Mouse (Mus musculus) heart, embryonic 13.5 days (tissue): ENCODE results near the gene Tnfrsf13b. TPM values are rescaled to one million over a fixed set of nuclear protein-coding genes. Genes with fewer than 3 reads are reported as not detected.

Experiments
- ATAC-seq: fragments of 200-750 bp; cut with Nextera tagmentation; 2 replicates; pipeline ENCODE4 v1.8.0; 2017; ENCODE audit warnings: moderate TSS enrichment; ENCODE audit not compliant: insufficient number of reproducible peaks, low FRiP score, low TSS enrichment; ENCODE audit errors: extremely low read depth
- H3K27ac ChIP-seq: fragments of 300-500 bp; sonication (generic); replicated peaks from 2 replicates; pipeline ENCODE4 v1.5.1; 2015; ENCODE audit warnings: moderate library complexity, mild to moderate bottlenecking, inconsistent platforms
- H3K27me3 ChIP-seq: fragments of 300-500 bp; sonication (generic); replicated peaks from 2 replicates; pipeline ENCODE4 v1.6.1; 2015; ENCODE audit warnings: mild to moderate bottlenecking, inconsistent platforms
- H3K36me3 ChIP-seq: fragments of 300-500 bp; sonication (generic); 2 replicates; pipeline ENCODE4 v1.6.1; 2015; ENCODE audit warnings: mild to moderate bottlenecking, inconsistent platforms
- H3K4me1 ChIP-seq: fragments of 300-500 bp; sonication (generic); 2 replicates; pipeline ENCODE4 v1.6.1; 2015; ENCODE audit warnings: inconsistent platforms
- H3K4me2 ChIP-seq: fragments of 300-500 bp; sonication (generic); 2 replicates; pipeline ENCODE4 v1.6.1; 2015; ENCODE audit warnings: inconsistent platforms, mild to moderate bottlenecking, moderate library complexity
- H3K4me3 ChIP-seq: fragments of 300-500 bp; sonication (generic); 2 replicates; pipeline ENCODE4 v1.5.1; 2015; ENCODE audit warnings: moderate library complexity, mild to moderate bottlenecking, inconsistent platforms
- H3K9ac ChIP-seq: fragments of 300-500 bp; sonication (generic); 2 replicates; pipeline ENCODE4 v1.6.1; 2015; ENCODE audit warnings: inconsistent platforms, mild to moderate bottlenecking, moderate library complexity
- H3K9me3 ChIP-seq: fragments of 300-500 bp; sonication (generic); 2 replicates; pipeline ENCODE4 v1.6.1; 2016; ENCODE audit warnings: inconsistent platforms
- WGBS: fragments of 180-500 bp; shearing (Covaris S2); methylation state at CpG from one replicate; pipeline ENCODE4 v1.1.7; 2015; ENCODE audit warnings: mixed read lengths; 5-methylcytosine and 5-hydroxymethylcytosine counted together
- polyA plus RNA-seq: library from polyadenylated mRNA; unstranded; fragments of >200 nt; fragmentation: Nextera tagmentation; extraction: Ambion mirVana; gene quantifications from 2 replicates; pipeline ENCODE4 v1.2.1, GENCODE M21; 2015

Gene Tnfrsf13b
- polyA plus RNA-seq, 1 experiment from 2014 or later = 2.4 TPM

DNA sequence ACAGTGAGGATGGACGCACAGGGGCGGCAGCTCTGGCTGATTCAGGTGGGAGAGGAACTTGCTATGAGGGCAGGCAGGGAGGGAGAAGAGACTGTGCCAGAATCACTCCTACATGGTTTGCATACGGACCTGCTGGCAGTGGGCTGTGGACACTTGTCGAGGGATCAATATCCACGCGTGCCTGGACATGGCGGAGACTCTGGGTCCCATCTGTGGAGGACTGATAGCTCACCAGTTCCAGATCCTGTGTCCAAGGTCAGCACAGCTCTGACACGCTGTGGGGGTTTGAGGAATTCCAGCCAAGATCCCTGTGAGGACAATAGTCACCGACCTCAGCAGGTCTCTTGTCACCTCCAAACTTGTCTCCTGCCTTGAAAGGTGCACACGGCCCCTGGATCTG lies 16.4 kb upstream of the Tnfrsf13b start:
- no peaks in the 10 kb centered on the region for H3K9me3 ChIP-seq
- H3K4me3 ChIP-seq = no peak overlapping the region
- no peak overlapping the region for H3K4me2 ChIP-seq
- H3K27me3 ChIP-seq = peaks cover 6% of the 10 kb centered on the region; the same call in 1 of the 2 replicates
- no peak overlapping the region for H3K27ac ChIP-seq
- H3K36me3 ChIP-seq = no peaks in the 10 kb centered on the region
- no peak for ATAC-seq
- WGBS = 59% methylated on average over 10 of the region's 10 CpGs
- H3K9ac ChIP-seq = no peak overlapping the region
- peaks cover 18% of the 10 kb centered on the region for H3K4me1 ChIP-seq

DNA sequence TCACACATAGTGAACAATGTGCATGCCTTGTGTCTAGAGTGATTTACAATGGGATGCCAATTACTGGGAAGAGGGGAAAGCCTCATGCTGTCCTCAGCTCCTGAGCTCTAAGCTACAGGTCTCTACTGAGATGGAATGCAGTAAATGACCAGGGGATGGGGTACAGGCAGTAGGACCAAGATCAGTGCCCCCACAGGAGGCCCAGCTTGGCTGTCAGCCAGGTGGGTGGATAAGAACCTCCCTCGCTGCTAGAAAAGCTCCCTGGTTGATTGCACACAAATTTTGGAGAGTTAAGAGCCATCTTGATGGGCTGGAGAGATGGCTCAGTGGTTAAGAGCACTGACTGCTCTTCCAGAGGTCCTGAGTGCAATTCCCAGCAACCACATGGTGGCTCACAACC lies 15.6 kb upstream of the Tnfrsf13b start:
- 0 out of 2 replicates have a peak, but pooled peaks cover 3% of the 10 kb centered on the region for H3K27me3 ChIP-seq
- no peaks in the 10 kb centered on the region for H3K36me3 ChIP-seq
- H3K9me3 ChIP-seq = no peaks in the 10 kb centered on the region
- ATAC-seq = no peak
- H3K27ac ChIP-seq = no peak overlapping the region
- peaks cover 18% of the 10 kb centered on the region for H3K4me1 ChIP-seq
- no peak overlapping the region for H3K4me3 ChIP-seq
- H3K9ac ChIP-seq = no peak overlapping the region
- H3K4me2 ChIP-seq = no peak overlapping the region
- WGBS = 20% methylated on average over 1 of the region's 1 CpGs

DNA sequence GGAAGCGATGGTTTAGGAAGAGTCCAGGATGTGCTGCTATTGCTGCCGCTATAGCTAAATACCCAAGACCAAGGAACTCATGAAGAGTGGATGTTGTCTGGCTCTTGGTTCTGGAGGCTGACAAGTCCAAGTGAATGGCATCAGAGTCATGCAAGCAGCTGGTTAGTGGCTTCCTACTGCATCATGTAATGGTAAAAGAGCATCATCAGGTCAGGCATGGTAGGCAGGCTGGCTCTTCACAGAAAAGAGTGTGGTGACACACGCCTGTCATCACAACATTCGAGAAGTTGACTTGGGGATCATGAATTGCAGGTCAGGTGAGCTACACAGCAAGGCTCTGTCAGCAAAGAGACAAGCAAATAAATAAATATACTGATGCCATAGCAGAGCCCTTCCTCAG lies 15.1 kb upstream of the Tnfrsf13b start:
- Histone ChIP-seq H3K4me2 (no peak overlapping the region), H3K27me3 (no peaks in the 10 kb centered on the region), H3K9me3 (no peaks in the 10 kb centered on the region), H3K4me3 (no peak overlapping the region), H3K9ac (no peak overlapping the region), H3K4me1 (peaks cover 18% of the 10 kb centered on the region), H3K27ac (no peak overlapping the region), H3K36me3 (no peaks in the 10 kb centered on the region)
- WGBS = 78% methylated on average over 4 of the region's 4 CpGs
- no peak for ATAC-seq

DNA sequence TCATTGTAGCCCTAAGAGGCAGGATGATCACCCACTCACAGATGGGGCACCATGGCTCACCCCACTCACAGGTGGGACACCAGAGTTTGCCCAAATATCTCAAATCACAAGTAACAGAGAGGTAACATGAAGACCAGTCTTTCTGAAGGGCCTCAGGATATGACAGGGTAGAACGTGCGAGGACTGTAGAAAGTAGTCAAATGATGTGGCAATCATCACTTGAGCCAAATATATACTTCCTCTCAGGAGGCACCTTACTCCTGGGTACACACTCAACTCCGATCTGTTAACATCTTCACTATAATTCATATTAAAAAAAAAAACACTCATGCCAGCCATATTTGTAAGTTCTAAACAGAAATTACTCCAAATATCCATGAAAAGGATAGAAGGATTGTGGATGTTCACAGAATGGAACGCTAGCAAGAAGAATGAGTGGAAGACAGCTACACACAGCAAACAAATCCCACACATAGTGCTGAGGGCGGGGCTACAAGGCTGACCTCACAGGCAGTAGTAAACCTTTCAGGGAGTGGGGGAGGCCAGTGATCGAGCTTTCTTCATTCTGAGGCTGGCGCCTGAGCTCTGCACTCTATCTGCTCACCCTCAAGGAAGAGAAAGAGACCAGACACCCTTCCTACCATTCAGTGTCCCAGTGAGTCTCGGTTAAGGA lies 14.1 kb upstream of the Tnfrsf13b start:
- H3K9ac ChIP-seq = no peak overlapping the region
- H3K9me3 ChIP-seq = no peaks in the 10 kb centered on the region
- ATAC-seq = no peak
- no peak overlapping the region for H3K4me3 ChIP-seq
- H3K27ac ChIP-seq = no peak overlapping the region
- WGBS = 67% methylated on average over 8 of the region's 8 CpGs
- no peak overlapping the region for H3K4me2 ChIP-seq
- H3K36me3 ChIP-seq = no peaks in the 10 kb centered on the region
- no peaks in the 10 kb centered on the region for H3K27me3 ChIP-seq
- peaks cover 18% of the 10 kb centered on the region for H3K4me1 ChIP-seq

DNA sequence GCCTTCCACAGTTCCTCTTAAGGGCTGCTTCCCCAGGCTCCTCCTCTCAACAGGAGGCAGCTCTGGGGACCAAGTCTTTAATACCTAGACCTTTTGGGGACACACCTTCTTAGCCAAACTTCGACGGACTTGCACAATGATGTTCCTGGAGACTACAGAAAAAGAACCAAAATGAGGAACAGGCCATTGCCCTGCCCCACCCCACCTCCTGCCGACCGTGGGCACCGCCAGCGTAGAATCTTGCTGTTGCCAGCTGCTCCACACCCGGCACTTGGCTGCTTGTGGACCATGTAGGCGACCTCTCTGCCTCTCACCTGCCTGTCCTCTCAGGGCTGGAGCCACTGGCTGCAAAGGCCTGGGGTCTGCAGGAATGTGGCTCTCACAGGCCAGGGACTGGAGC lies 10.3 kb upstream of the Tnfrsf13b start:
- WGBS = 52% methylated on average over 8 of the region's 8 CpGs

DNA sequence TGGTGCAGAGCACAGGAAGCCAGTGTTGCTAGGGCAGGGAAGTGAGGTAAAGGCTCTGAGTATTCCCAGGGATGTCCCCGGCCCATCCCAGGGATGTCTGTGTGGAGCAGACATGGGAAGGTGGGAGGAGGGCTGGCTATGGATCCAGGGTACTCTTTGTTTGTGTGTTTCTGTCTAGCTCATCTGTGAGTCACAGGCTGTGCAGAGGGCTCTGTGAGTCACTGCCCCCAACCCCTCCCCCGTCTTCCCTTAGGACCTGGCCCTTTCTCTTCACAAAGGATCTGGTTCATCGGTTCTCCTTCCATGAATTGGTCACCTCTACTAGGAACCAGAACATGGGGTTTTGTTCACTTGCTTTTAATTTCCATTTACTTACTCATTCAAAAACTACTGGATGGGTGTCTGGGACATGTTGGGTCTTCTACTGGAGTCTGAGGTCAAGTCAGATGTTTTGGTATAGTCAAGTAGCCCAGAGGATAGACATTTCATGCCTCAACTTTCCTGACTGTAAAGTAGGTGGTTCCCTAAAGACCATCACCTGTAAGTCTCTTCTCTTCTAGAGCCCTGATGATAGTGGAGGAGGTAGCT lies 6.5 kb upstream of the Tnfrsf13b start:
- H3K27me3 ChIP-seq = no peaks in the 10 kb centered on the region
- no peak for ATAC-seq
- no peak overlapping the region for H3K9ac ChIP-seq
- H3K9me3 ChIP-seq = no peaks in the 10 kb centered on the region
- no peak overlapping the region for H3K27ac ChIP-seq
- WGBS = 68% methylated on average over 3 of the region's 3 CpGs
- no peaks in the 10 kb centered on the region for H3K36me3 ChIP-seq
- no peak overlapping the region for H3K4me2 ChIP-seq
- H3K4me3 ChIP-seq = no peak overlapping the region
- H3K4me1 ChIP-seq = no peaks in the 10 kb centered on the region

More for the DNA sequence above, 10.3 kb upstream of the Tnfrsf13b start:
- Histone ChIP-seq H3K4me1 (no peaks in the 10 kb centered on the region), H3K4me2 (no peak overlapping the region), H3K27me3 (no peaks in the 10 kb centered on the region), H3K36me3 (no peaks in the 10 kb centered on the region), H3K9me3 (no peaks in the 10 kb centered on the region), H3K27ac (no peak overlapping the region), H3K4me3 (no peak overlapping the region), H3K9ac (no peak overlapping the region)
- no peak for ATAC-seq

DNA sequence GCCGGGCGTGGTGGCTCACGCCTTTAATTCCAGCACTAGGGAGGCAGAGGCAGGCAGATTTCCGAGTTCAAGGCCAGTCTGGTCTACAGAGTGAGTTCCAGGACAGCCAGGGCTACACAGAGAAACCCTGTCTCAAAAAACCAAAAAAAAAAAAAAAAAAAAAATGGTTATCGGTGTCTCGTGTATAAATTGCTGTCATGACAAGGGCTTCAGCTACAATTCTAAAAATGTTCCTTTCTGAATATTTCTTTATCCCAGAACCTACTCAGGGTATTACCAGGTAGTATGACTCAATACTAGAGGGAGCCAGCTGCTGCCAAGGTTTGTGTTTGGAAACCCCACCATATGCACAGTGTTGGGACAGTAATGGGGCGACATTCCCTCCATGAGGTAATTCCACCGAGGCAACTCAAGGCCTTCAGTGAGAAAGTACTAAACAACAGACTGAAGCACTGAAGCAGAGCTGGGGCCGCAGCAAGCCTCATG lies 4.2 kb upstream of the Tnfrsf13b start:
- 79% methylated on average over 9 of the region's 9 CpGs for WGBS

DNA sequence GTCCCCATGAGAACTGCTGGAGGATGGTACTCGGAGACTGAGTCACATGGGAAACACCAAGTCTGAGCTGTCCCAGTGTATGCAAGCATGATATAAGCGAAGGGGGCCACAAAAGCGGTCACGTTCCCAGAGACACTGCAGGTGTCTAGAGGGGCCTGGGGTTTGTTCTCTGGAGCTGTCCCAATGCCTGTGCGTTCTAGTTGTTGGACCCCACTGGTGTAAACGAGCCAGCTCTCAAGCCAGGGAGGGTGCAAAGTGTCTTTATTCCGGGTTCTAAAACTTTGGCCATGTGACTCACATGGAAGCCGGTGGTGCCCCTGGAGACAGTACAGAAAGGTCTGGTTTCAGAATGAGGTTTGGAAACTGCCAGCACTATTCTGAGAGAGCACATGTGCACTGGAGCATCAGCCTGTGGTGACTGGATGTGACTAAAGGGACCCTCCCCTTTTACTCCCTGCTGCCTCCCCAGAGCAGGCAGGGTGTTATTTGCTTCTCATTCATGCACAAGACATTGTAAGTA lies 3.7 kb upstream of the Tnfrsf13b start:
- WGBS = 82% methylated on average over 8 of the region's 8 CpGs
- ATAC-seq = no peak
- no peak overlapping the region for H3K4me3 ChIP-seq
- H3K4me2 ChIP-seq = no peak overlapping the region
- no peaks in the 10 kb centered on the region for H3K9me3 ChIP-seq
- no peaks in the 10 kb centered on the region for H3K27me3 ChIP-seq
- no peaks in the 10 kb centered on the region for H3K4me1 ChIP-seq
- no peak overlapping the region for H3K9ac ChIP-seq
- no peak overlapping the region for H3K27ac ChIP-seq
- no peaks in the 10 kb centered on the region for H3K36me3 ChIP-seq

More for the DNA sequence above, 4.2 kb upstream of the Tnfrsf13b start:
- no peaks in the 10 kb centered on the region for H3K4me1 ChIP-seq
- H3K27ac ChIP-seq = no peak overlapping the region
- H3K36me3 ChIP-seq = no peaks in the 10 kb centered on the region
- H3K4me2 ChIP-seq = no peak overlapping the region
- no peak for ATAC-seq
- no peaks in the 10 kb centered on the region for H3K27me3 ChIP-seq
- no peak overlapping the region for H3K9ac ChIP-seq
- no peak overlapping the region for H3K4me3 ChIP-seq
- no peaks in the 10 kb centered on the region for H3K9me3 ChIP-seq

DNA sequence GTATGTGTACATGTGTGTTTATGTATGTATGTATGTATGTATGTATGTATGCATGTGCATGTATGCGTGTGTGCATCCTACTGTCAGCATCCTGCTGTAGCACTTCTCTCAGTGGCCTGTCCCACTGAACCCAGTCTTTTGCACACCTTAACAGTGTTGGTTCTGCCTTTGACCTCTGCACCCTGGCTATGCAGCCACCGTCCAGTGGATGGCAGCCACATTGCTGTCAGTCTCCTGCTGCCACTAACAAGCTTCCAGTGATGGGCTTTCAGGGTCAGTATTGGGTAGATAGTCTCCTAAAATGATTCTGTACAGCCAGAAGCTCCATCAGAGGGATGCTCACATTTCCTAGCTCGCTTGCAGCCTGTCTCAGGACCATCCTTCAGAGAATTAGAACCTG lies 2.7 kb upstream of the Tnfrsf13b start:
- H3K27me3 ChIP-seq = no peaks in the 10 kb centered on the region
- H3K4me1 ChIP-seq = no peaks in the 10 kb centered on the region
- no peak overlapping the region for H3K4me2 ChIP-seq
- ATAC-seq = no peak
- no peaks in the 10 kb centered on the region for H3K36me3 ChIP-seq
- H3K9me3 ChIP-seq = no peaks in the 10 kb centered on the region
- WGBS = 66% methylated on average over 3 of the region's 3 CpGs
- no peak overlapping the region for H3K27ac ChIP-seq
- no peak overlapping the region for H3K9ac ChIP-seq
- H3K4me3 ChIP-seq = no peak overlapping the region

DNA sequence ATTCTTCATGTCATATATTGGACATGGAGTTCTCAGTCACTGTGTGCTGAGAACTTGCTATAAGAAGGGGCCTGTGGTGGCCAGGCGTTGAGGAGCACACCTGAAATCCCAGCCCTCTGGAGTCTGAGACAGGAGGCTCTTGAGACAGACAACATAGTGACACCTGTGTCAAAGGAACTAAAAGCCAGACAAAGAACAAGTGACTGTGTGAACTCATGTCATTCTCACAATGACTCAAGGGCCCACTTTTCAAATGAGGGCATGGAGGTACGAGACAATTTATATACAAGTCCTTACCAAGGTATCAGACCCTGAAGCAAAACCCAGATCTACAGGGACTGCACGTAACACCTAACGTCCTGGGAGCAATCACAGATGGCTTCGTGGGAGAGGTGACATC lies 585 bp upstream of the Tnfrsf13b start:
- H3K4me1 ChIP-seq = no peaks in the 10 kb centered on the region
- no peak overlapping the region for H3K27ac ChIP-seq
- no peaks in the 10 kb centered on the region for H3K9me3 ChIP-seq
- no peak overlapping the region for H3K4me2 ChIP-seq
- no peaks in the 10 kb centered on the region for H3K27me3 ChIP-seq
- H3K36me3 ChIP-seq = no peaks in the 10 kb centered on the region
- ATAC-seq = no peak
- no peak overlapping the region for H3K9ac ChIP-seq
- no peak overlapping the region for H3K4me3 ChIP-seq
- 78% methylated on average over 5 of the region's 5 CpGs for WGBS

DNA sequence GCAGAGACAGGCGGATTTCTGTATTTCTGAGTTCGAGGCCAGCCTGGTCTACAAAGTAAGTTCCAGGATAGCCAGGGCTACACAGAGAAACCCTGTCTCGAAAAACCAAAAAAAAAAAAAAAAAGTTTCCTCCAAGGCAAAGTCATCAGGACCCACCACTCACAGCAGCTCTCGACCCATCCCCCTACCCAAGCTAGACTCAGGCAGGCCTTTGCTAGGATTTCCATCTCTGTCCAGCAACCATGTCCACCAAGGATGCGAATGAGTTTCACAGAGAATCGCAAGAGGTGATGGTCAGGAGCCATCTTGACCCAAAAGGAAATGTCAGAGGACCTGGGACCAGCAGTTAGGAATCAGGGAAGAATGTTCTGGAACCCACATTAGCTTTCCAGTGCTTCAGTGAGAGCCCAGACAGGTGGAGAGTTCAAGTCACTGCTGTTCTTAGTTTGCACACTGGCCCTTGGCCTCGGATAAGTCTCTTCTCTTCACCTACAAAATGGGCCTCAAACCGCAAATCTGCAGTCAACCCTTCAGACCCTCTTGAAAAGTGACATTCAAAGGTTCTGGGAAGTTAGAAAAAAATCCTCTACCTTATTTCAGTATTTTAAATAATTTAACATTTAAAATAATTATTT lies 983 bp downstream of the Tnfrsf13b start:
- H3K36me3 ChIP-seq = no peaks in the 10 kb centered on the region
- H3K4me3 ChIP-seq = no peak overlapping the region
- no peak for ATAC-seq
- WGBS = 83% methylated on average over 8 of the region's 8 CpGs
- H3K27ac ChIP-seq = no peak overlapping the region
- H3K9ac ChIP-seq = no peak overlapping the region
- no peaks in the 10 kb centered on the region for H3K4me1 ChIP-seq
- 0 out of 2 replicates have a peak, but pooled peaks cover 3% of the 10 kb centered on the region for H3K27me3 ChIP-seq
- no peaks in the 10 kb centered on the region for H3K9me3 ChIP-seq
- H3K4me2 ChIP-seq = no peak overlapping the region
